Mouse (Mus musculus) stomach, postnatal 0 days (tissue): ENCODE results near the gene Elmo2. TPM values are rescaled to one million over a fixed set of nuclear protein-coding genes. Genes with fewer than 3 reads are reported as not detected.

ENCODE experiments used
- ATAC-seq: fragments of 200-750 bp; cut with Nextera tagmentation; 2 replicates; pipeline ENCODE4 v1.8.0; 2017; ENCODE audit not compliant: low FRiP score, low TSS enrichment
- DNase-seq: peaks from one replicate; pipeline ENCODE4 v3.0.0-alpha.2; 2016; ENCODE audit warnings: low spot score
- H3K27ac ChIP-seq: fragments of 300-500 bp; sonication (generic); replicated peaks from 2 replicates; pipeline ENCODE4 v1.5.1; 2014; ENCODE audit warnings: mild to moderate bottlenecking, control low read depth
- H3K27me3 ChIP-seq: fragments of 300-500 bp; sonication (generic); 2 replicates; pipeline ENCODE4 v1.6.1; 2014; ENCODE audit warnings: low read length; ENCODE audit not compliant: control insufficient read depth, insufficient read depth
- H3K36me3 ChIP-seq: fragments of 300-500 bp; sonication (generic); 2 replicates; pipeline ENCODE4 v1.6.1; 2014; ENCODE audit warnings: low read length, mixed read lengths; ENCODE audit not compliant: control insufficient read depth, insufficient read depth
- H3K4me1 ChIP-seq: fragments of 300-500 bp; sonication (generic); replicated peaks from 2 replicates; pipeline ENCODE4 v1.6.1; 2014; ENCODE audit warnings: antibody characterized with exemption; ENCODE audit not compliant: control insufficient read depth, insufficient read depth
- H3K4me2 ChIP-seq: fragments of 300-500 bp; sonication (generic); replicated peaks from 2 replicates; pipeline ENCODE4 v1.6.1; 2014; ENCODE audit warnings: low read depth, mild to moderate bottlenecking, control low read depth, moderate library complexity
- H3K4me3 ChIP-seq: fragments of 300-500 bp; sonication (generic); 2 replicates; pipeline ENCODE4 v1.5.1; 2014; ENCODE audit warnings: low read depth, low read length, control low read depth
- H3K9ac ChIP-seq: fragments of 300-500 bp; sonication (generic); 2 replicates; pipeline ENCODE4 v1.6.1; 2014; ENCODE audit warnings: mild to moderate bottlenecking, low read length, control low read depth, mixed read lengths
- H3K9me3 ChIP-seq: fragments of 300-500 bp; sonication (generic); 2 replicates; pipeline ENCODE4 v1.6.1; 2016; ENCODE audit warnings: low read length; ENCODE audit not compliant: control insufficient read depth
- CTCF ChIP-seq: IDR thresholded peaks from 2 replicates; pipeline ENCODE4 v1.5.1; 2016; ENCODE audit warnings: antibody characterized with exemption, low read depth, mild to moderate bottlenecking, moderate library complexity
- EP300 ChIP-seq: optimal IDR thresholded peaks from 2 replicates; pipeline ENCODE3; 2016; ENCODE audit warnings: antibody characterized with exemption
- WGBS: fragments of 180-500 bp; shearing (Covaris S2); extraction: QIAGEN DNeasy Blood & Tissue Kit; methylation state at CpG from one replicate; pipeline ENCODE4 v1.1.7; 2014; 5-methylcytosine and 5-hydroxymethylcytosine counted together
- polyA plus RNA-seq: library from polyadenylated mRNA; unstranded; fragments of >200 nt; fragmentation: Nextera tagmentation; extraction: Ambion mirVana; gene quantifications from 2 replicates; pipeline ENCODE4 v1.2.1, GENCODE M21; 2015

Elmo2 gene
- 21.2 and 22.6 TPM in 2 replicates for polyA plus RNA-seq

- Histone ChIP-seq H3K4me1 (peaks cover 2% of the 10 kb centered on the region; the same call in 1 of the 2 replicates), H3K9ac (peak within 1 kb of the TSS; percentile 88)
Observed at GRCm38 (mm10) chr2:165326304-165327190, at the start of gene Elmo2. TSS of gene Elmo2 (minus strand) at chr2:165326479.

GRCm38 (mm10) chr2:165376001-165376400 lies 49.7 kb upstream of the Elmo2 start:
- ATAC-seq (no peak), DNase-seq (no peak)
- Histone ChIP-seq H3K4me2 (no peak overlapping the region), H3K9me3 (0 out of 2 replicates have a peak, but pooled peaks cover 2% of the 10 kb centered on the region), H3K4me1 (no peaks in the 10 kb centered on the region), H3K9ac (no peak overlapping the region), H3K4me3 (no peak overlapping the region), H3K27me3 (no peaks in the 10 kb centered on the region), H3K27ac (no peak overlapping the region), H3K36me3 (peaks cover 20% of the 10 kb centered on the region)
- TF ChIP-seq CTCF: no peak
- TF ChIP-seq EP300: no peak
- WGBS: 71% methylated on average over 4 of the region's 4 CpGs

More at GRCm38 (mm10) chr2:165326304-165327190, at the start of gene Elmo2:
- peak within 1 kb of the TSS; percentile 90 for H3K4me2 ChIP-seq
- H3K4me3 ChIP-seq: peak within 1 kb of the TSS; percentile 91
- ATAC-seq (peak; percentile 99), DNase-seq (peak; percentile 97)
- H3K27ac ChIP-seq: peak within 1 kb of the TSS; percentile 81
- H3K27me3 ChIP-seq: no peaks in the 10 kb centered on the region
- no peaks in the 10 kb centered on the region for H3K36me3 ChIP-seq
- TF ChIP-seq EP300 (peak; percentile 61), CTCF (0 out of 2 replicates have a peak, but pooled peaks have one; percentile 6)
- under 1% methylated on average over 52 of the region's 55 CpGs for WGBS
- H3K9me3 ChIP-seq: no peaks in the 10 kb centered on the region

GRCm38 (mm10) chr2:165375478-165375877 lies 49.2 kb upstream of the Elmo2 start:
- H3K27me3 ChIP-seq: no peaks in the 10 kb centered on the region
- peaks cover 15% of the 10 kb centered on the region for H3K36me3 ChIP-seq
- no peaks in the 10 kb centered on the region for H3K4me1 ChIP-seq
- H3K27ac ChIP-seq: no peak overlapping the region
- no peak overlapping the region for H3K4me2 ChIP-seq
- no peak overlapping the region for H3K4me3 ChIP-seq
- ATAC-seq (no peak), DNase-seq (no peak)
- WGBS: 86% methylated on average over 5 of the region's 5 CpGs
- no peak overlapping the region for H3K9ac ChIP-seq
- TF ChIP-seq CTCF (no peak), EP300 (no peak)
- no peaks in the 10 kb centered on the region for H3K9me3 ChIP-seq

- no peak overlapping the region for H3K9ac ChIP-seq
- 15% methylated on average over 3 of the region's 3 CpGs for WGBS
- H3K27me3 ChIP-seq: no peaks in the 10 kb centered on the region
- no peaks in the 10 kb centered on the region for H3K9me3 ChIP-seq
- ATAC-seq (no peak), DNase-seq (no peak)
- TF ChIP-seq EP300 (no peak), CTCF (no peak)
- no peak overlapping the region for H3K4me2 ChIP-seq
- H3K36me3 ChIP-seq: no peaks in the 10 kb centered on the region
- no peak overlapping the region for H3K27ac ChIP-seq
- no peak overlapping the region for H3K4me3 ChIP-seq
- no peaks in the 10 kb centered on the region for H3K4me1 ChIP-seq
Observed at GRCm38 (mm10) chr2:165371066-165371465, 44.8 kb upstream of the Elmo2 start.

- Histone ChIP-seq H3K27ac (no peak overlapping the region), H3K27me3 (no peaks in the 10 kb centered on the region), H3K9me3 (no peaks in the 10 kb centered on the region), H3K4me1 (no peaks in the 10 kb centered on the region), H3K9ac (no peak overlapping the region), H3K36me3 (no peaks in the 10 kb centered on the region), H3K4me3 (no peak overlapping the region), H3K4me2 (no peak overlapping the region)
- WGBS: 75% methylated on average over 3 of the region's 3 CpGs
- TF ChIP-seq CTCF (no peak), EP300 (no peak)
- DNase-seq: no peak
- no peak for ATAC-seq
Observed at GRCm38 (mm10) chr2:165370348-165370747, 44.1 kb upstream of the Elmo2 start.

GRCm38 (mm10) chr2:165368496-165368895 lies 42.2 kb upstream of the Elmo2 start, which contains the start of gene Zfp663:
TSS of gene Zfp663 (minus strand) at chr2:165368729.
- Histone ChIP-seq H3K4me2 (peak within 1 kb of the TSS; percentile 25; the same call in 1 of the 2 replicates), H3K9ac (no peak within 1 kb of the TSS), H3K36me3 (no peaks in the 10 kb centered on the region), H3K4me1 (no peaks in the 10 kb centered on the region), H3K27me3 (no peaks in the 10 kb centered on the region), H3K4me3 (peak within 1 kb of the TSS; percentile 12), H3K9me3 (no peaks in the 10 kb centered on the region), H3K27ac (no peak within 1 kb of the TSS)
- 2% methylated on average over 27 of the region's 27 CpGs for WGBS
- ATAC-seq (no peak), DNase-seq (no peak)
- TF ChIP-seq CTCF (no peak), EP300 (no peak)
